Mouse (Mus musculus) brain, embryonic 14.5 days (tissue): Measurements from ENCODE around the gene Arhgef11. TPM values are rescaled to one million over a fixed set of nuclear protein-coding genes. Genes with fewer than 3 reads are reported as not detected.

Experiments
- DNase-seq: peaks from one replicate; pipeline ENCODE4 v3.0.0-alpha.2; 2011; ENCODE audit warnings: low read depth
- CTCF ChIP-seq: fragments of 200-500 bp; IDR thresholded peaks from 2 replicates; pipeline ENCODE4 v1.5.1; 2012; ENCODE audit warnings: inconsistent platforms, mild to moderate bottlenecking, moderate library complexity, borderline replicate concordance; ENCODE audit not compliant: insufficient read depth, insufficient read length; ENCODE audit errors: extremely low read depth
- POLR2A ChIP-seq: fragments of 200-500 bp; IDR thresholded peaks from 2 replicates; pipeline ENCODE4 v1.6.1; 2012; ENCODE audit warnings: mild to moderate bottlenecking, inconsistent platforms, borderline replicate concordance; ENCODE audit not compliant: poor library complexity, insufficient read depth, insufficient read length, severe bottlenecking; ENCODE audit errors: extremely low read depth
- polyA plus RNA-seq: library from polyadenylated mRNA; depleted of rRNA; stranded (reverse); fragments of >200 nt; gene quantifications from 2 replicates; pipeline ENCODE4 v1.2.3, GENCODE M21; 2012; rRNA removed

Arhgef11 gene
- polyA plus RNA-seq, 1 experiment = 44.5 TPM

DNA sequence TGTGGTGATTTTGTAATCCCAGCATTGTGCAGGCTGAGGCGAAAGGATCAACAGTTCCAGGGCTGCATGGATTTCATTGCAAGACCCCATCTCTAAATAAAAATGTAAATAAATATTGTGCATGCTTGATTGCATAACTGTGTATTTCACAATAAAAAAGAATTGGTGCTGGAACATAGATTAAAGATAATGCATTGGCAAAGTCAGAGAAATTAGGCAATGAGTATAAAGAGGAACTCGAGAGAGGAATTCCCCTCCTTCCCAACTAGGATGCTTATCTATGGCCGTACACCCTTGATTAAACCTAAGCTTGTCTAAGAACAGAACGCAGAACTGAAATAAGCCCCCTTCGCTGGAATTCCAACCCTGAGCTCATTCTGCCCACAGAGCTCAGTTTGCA lies 167.8 kb downstream of the Arhgef11 start:
- DNase-seq = no peak
- no peak for TF ChIP-seq POLR2A
- no peak for TF ChIP-seq CTCF

DNA sequence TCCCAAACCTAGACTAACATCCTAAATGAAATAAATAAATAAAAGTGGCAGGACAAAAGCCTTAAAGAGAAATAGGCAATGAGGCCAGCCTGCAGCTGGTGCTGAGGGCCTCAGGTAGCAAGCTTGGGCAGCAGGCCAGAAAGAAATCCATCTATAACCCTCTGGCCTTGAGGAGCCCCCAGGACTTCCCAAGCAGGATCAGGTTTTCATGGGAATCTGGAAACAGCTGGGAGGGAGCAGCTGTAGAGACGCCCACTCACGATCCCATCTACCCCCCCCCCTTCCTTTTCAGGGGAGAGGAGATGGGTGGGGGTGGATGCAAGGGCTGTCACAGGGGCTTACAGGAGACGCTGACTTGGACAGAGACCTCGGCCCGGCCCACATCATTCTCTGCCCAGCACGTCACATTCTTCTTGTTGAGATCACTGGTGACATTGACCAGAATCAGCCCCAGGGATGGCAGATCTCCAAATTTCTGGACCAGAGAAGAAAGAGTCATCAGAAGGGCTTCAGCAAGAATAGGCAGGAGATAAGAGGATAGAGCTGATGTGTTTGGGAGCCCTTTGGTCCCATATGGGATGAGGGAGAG lies 168.4 kb downstream of the Arhgef11 start:
- TF ChIP-seq POLR2A (no peak), CTCF (no peak)
- no peak for DNase-seq

Other genes starting within 250 kb of the Arhgef11 start
- 0.07 TPM in 1 of 2 replicates, not detected in the other for gene Fcrl1, start 241.2 kb upstream of the Arhgef11 start, polyA plus RNA-seq
- gene Fcrl5, start 181.8 kb upstream of the Arhgef11 start, polyA plus RNA-seq = not detected in 2 replicates
- 11.6 and 12.0 TPM in 2 replicates for gene Etv3, start 92.2 kb upstream of the Arhgef11 start, polyA plus RNA-seq
- gene Lrrc71, start 131.1 kb downstream of the Arhgef11 start, polyA plus RNA-seq = 0.34 and 1.0 TPM in 2 replicates
- gene Ntrk1, start 177.6 kb downstream of the Arhgef11 start, polyA plus RNA-seq = 1.4 and 3.8 TPM in 2 replicates
- gene Insrr, start 179.4 kb downstream of the Arhgef11 start, polyA plus RNA-seq = 1.5 and 1.7 TPM in 2 replicates
- 14.0 and 16.9 TPM in 2 replicates for gene Pear1, start 206.7 kb downstream of the Arhgef11 start, polyA plus RNA-seq
- 0.04 TPM in 1 of 2 replicates, not detected in the other for gene Sh2d2a, start 229.2 kb downstream of the Arhgef11 start, polyA plus RNA-seq